Mouse (Mus musculus) adrenal gland, postnatal 10 days (tissue): ENCODE measurements around the gene Vcan. TPM values are rescaled to one million over a fixed set of nuclear protein-coding genes. Genes with fewer than 3 reads are reported as not detected.
"Not testable (repeated sequence)": the region's sequence is repeated elsewhere in the genome, so short reads cannot be mapped to it uniquely, and the experiment has no call there.

Source experiments
- DNase-seq: peaks from one replicate; pipeline ENCODE4 v3.0.0; 2021; ENCODE audit warnings: mixed read lengths
- long read RNA-seq, 2 experiments: library from polyadenylated mRNA; stranded (forward); transcript quantifications; one replicate each; pipeline ENCODE4 v2.0.0; 2021
- total RNA-seq, 2 experiments: library from RNA; stranded (reverse); gene quantifications; 2 replicates each; pipeline ENCODE4 v1.2.3; 2021

The Vcan gene
- 10 to 100 TPM; 14.4 to 16.1 TPM for total RNA-seq
- long read RNA-seq, experiment 1 = 0 reads
- long read RNA-seq, experiment 2, partial matches to known transcripts = 1 of 1 reads
- long read RNA-seq, experiment 2, other reads (novel, unspliced or antisense) = 0 of 1 reads

DNA sequence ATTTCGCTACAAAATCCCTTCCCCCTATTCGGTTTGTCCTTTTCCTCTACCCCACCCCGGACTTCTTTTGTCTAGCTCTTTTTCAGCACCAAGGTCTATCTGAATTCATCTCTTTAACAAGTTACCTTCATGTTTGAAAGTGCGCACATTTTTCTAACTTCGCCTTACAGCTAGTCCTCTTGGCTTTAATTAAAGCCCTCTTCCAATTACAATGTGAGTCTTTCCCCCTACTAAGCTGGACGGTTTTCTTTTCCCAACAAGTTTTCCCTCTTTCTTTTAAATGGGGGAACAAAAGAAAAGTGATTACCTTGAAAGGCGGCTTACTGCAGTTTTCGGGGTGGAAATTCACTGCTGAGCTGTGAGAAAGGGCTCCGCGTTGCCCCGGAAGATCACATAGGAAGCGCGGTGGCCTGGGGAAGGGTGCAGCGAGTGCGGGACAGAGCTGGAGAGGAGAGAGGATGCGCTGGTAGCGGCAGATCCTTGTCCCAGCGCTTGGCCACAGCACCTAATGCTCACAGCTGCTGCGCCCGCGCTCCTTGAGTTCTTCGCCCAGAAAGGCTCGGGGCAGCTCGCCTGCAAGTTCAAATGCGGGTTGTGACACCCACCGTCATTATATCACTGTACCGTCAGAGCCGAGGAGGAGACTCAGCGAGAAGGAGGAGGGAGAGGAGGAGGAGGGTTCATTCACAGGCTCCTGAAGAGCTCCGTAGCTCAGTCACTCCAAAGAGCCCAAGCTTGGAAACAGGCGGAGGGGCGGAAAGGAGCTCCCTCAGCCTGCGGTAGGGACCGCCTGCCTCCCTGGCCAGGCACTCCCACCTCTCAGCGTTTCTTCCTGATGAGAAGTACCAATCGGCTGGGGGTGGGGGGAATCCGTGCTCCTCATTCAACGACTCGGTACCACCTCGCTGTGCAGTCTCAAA is at the start of gene Vcan:
Gene Vcan (minus strand): TSS at position 744 of the 920 bp plus-strand sequence.
- peak; percentile 33 for DNase-seq

DNA sequence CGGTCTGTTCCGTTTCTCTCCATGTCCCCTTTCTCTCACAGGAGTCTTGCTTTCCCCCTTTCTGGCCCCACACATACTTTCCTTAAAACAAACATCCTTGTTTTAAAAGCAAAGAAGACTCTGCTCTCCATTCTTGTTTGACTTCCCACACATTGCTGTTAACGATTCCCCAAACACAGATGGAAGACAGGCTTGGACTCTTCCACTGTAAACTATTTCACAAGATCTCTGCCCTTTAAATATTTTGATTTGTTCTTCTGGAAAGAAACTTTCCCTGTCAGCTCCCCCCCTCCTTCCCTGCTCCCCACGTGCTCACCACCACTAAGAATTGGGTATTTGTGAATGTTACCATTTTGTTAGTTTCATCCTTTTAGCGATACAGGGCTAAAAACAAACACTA is 49.2 kb upstream of the Vcan start:
- DNase-seq = no peak

DNA sequence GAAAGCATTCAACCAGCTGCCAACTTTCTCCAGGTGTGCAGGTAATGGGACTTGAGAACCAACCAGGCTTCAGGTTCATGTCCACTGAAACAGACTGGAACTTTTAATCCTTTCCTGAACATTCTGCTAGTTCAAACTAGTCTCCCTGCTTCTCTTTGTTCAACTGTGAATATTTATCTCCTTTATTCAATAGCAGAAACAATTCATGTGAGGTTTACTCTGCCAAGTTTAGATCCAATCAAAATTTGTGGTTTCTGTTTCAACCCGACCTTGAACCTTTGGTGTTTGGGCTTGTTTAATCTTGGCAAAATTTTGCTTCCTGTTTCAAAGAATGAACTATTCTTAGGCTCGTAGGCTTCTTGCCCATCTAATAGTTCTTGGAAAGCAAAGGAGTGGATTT is 40.6 kb upstream of the Vcan start:
- DNase-seq = no peak

DNA sequence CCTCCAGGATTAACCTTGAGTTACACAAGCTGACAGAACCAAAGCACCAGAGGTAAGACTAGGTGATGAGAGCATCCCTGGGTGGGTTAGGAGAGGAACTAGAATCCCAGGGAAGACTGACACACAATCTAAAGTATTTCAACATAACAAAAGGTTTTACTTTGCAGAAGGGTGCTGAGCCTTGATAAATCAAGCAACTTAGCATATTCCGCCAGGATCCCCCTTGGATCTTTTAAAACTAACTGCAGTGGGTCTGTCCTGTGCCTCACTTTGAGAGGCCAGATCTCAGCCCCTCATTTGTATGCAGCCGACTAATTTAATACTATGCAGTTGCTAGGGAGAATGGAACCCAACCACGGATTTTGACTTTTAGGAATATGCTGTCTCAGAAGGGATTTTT is 38.0 kb upstream of the Vcan start:
- DNase-seq = no peak

DNA sequence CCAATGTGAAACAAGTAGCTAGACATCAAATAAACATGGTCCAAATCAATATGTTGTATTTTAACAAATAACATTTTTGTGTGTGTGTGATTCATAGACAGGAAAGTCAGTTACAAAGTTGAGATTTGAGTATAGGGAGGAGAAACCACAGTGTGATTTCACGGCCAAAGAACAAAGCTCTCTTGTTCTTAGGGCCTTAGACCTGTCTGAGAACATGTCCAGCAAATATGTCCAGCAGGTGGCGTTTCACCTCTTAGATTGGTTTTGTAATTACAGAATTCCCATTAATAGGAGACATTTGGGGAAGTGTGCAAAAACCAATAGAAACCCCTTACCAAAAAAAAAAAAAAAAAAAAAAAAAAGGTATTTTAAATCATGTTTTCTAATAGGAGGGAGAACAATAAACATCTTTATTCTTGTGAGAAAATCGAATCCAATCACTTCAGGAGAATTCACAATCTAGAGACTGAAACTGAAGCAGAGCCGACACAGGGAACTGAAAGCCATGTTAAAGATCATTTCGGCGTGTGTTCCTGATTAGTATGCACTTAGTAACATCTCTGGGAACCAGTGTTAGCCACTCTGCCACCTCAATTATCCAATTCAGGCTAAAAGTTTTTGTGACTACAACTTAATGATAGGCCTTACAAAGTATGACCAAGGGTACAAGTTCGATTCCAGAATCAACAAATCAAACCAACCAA is 37.1 kb upstream of the Vcan start:
- peak; percentile 80 for DNase-seq

DNA sequence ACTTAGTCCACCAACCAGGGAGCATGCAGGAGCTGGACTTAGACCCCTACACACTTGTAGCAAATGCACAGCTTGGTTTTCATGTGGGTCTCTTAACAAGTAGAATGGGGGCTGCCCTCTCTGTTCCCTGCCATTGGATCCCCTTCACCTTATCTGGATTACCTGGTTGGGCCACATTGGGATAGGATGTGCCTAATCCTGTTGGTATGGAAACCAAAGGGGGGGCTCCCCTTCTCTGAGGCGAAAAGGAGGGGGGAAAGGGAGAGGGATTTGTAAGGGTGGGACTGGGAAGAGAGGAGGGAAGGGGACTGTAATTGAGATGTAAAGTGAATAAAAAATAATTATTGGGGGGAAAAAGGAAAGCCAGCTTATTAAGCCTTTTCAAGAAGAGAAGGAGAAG is 35.5 kb upstream of the Vcan start:
- DNase-seq = no peak

DNA sequence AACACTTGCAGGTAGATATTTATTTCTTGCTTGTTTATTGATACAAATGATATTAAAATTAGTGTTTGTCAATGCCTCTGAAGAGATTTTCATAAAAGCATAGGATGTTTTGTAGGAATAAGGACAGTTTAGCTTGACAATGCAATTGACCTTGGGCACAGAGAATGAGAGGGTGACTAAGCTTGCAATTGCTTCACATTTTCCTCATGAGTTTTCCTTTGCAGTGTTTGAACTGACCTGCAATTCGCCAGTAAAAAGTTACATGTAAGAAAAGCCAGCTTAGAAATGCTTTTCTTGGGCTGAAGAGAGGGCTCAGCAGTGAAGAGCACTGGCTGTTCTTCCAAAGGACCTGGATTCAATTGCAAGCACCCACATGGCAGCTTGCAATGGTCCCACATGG is 34.8 kb upstream of the Vcan start:
- no peak for DNase-seq

DNA sequence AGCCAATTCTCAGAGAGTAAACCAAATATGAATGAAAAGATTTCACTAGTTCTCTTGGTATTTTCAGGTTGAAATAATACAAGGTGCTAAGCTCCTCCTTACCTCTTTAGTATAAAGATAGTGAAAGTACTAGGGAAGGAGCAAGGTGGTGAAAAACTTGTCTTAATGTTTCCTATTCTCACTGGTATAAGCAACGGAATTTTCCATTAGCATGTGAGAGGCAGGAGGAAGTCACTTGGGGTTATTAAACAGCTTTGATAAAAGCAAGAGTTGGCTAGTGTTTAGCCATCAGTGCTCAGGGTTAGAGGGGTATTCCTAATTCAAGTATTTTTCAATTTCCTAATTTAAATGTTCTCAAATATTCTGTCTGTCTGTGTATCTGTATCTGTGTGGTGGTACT is 24.2 kb upstream of the Vcan start:
- no peak for DNase-seq

DNA sequence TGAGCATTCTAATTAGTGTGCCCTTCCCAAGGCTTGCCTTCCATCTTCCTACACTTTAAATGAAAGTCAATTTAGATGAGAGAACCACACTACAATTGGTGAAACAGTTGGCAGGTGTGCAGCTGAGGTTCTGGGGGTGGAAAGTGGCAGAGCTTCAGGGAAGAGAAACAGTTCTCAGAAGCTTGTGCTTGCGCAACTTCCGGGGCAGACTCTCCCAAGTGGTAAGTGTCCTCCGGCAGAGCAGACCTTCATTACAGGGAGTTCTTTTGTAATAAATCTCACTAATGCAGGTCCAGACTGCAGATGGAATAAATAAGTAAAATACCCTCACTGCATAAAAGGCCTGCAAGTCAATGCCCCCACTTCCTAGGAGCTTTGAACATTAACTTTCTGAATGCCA is 23.7 kb upstream of the Vcan start:
- DNase-seq = peak; percentile 11

DNA sequence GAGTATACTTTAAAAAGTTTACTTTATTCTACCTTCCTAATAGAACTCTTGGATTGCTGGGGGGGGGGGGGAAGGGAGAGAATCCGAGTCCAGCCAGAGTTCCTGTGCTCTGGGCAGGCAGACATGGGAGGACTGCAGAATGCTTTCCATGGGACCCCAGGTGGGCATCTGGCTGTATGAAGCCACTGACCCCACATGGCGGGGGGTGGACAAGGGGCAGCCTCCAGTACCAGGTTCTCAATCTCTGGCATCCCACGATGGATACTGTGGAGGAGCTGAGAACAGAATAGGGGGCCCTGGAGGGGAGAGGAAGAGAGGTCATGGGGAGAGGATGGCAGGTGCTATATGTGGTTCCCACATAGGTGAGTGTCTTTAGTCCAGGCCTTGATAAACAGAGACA is 20.0 kb upstream of the Vcan start:
- no peak for DNase-seq

DNA sequence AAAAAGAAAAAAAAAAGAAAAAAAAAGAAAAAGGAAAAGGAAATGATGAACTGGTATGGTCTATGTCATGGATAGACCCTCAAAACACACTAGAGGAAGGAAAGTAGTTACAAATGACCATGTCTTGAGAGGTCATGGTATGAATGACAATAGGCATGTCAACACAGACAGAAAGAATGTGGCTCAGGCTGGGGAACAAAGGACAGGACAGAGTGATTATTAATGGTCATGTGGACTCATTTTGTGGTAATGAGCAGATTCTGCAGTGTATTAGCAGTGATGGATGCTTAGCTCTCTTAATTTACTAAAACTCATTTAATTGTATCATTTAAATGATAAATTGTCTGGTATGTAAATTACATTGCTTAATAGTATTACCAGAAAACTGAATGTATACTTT is 14.0 kb upstream of the Vcan start:
- DNase-seq = no peak

DNA sequence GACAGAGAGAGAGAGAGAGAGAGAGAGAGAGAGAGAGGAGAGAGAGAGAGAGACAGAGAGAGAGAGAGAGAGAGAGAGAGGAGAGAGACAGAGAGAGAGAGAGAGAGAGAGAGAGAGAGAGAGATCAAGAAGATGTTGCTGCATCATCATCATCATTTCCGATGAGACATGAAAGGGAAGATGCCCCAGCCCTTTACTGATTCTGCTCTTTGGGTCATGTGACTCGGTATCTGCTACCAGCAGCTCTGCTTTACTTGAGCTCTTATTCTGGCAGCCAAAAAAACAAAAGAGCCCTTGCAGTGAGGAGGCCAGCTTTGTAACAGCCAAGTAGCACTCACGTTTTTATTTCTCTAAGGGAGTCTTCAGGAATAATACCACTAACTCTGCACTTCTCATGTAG is 8.3 kb upstream of the Vcan start:
- not testable (repeated sequence) for DNase-seq

DNA sequence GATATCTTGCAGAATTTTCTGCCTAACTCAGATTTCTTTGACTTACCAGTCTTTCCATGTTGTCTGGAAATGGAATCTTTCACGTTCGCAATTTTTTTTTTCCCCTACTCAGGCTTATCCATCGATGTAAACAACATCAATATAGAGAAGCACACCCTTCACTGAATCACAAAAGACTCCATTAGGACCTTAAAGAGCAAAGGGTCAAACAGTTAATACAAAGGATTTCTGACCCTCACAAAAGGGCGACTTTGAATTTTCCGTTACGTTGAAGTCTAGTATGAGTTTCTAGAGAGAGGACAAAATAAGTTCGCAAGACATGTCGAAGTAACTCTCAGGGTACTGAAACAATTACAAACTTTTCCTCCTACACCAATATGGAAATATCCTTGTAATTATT is 892 bp upstream of the Vcan start:
- no peak for DNase-seq

DNA sequence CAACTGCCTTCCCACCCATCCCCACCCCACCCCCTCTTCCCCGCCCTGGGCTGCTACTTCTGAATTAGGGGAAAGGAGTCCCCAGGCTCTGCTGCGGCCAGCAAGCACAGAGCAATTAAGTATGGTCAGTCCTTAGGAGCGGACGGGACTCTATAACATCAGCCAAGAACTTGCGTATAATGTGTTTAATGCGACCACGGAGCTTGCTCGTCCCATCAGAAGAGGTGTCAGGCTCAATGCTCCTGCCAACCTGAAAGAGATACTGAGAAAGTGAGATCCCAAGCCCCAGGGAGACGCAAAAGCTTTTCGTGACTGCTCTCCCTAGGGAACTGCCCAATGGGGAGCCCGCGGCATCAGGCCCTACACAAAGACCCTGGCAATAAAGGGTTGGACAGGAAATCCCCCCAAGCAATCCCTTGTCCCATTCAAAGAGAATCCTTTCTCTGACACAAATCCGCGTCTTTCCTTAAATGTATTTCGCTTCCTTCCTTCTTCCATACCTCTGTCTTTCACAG is 434 bp upstream of the Vcan start:
- no peak for DNase-seq

DNA sequence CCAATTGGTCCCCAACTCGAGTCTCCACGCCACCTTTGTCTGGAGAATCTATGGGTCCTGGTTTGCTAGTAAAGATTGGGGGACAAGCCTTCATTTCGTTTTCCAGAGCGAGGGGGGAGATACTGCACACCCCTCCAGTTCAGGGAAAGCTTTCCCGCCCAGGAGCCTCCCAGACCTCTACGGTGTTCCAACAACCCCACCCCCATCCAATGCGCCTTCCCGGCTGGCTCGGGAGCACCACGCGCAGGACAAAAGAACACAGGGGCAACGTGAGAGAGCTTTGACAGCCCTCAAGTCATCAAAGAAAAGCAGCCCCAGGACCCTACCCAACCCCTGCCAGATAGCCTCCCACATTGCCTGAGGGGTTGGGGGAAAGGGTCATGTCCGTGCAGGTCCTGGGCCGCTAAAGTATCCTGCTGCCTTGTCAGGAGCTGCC is 1.2 kb downstream of the Vcan start:
- peak; percentile 39 for DNase-seq

DNA sequence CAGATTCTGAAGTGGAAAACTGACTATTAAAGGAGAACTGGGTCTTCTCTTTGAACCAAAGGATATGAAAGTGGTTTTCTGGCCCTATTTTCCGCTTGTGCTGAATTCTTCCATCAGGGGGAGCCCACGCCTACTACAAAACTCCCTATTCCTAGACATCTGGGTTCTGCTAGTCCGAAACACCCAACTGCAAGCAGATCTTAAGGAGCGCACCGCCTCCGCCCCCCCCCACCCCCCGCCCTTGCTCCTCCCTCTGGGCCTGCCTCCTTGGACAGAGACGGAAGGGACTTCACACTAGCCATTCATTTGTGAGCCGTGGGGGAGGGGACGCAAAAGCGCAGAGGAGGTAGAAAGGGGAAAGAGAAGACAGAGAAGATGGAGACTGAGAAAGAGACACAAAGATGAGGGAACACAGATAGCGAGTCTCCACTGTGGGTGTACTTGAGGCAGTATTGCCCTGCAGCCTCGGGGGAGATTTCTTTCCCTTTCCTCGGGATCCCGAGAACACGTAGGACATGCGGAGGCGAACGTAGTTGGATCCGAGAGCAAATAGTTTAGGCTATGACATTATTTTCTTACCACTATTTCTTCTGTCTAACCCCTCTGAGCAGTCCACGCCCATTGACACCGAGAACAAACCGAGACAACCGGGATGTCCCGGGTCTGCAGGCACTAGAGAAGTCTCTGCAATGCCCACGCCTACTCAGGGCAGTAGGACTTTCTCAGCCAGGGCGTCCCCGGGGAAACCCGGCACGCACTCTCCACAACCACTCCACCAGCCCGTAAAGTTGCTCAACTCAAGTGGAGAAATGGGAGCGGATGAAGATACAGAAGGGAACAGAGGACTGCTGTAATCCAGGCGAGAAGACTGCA is 1.8 kb downstream of the Vcan start:
- peak; percentile 77 for DNase-seq

DNA sequence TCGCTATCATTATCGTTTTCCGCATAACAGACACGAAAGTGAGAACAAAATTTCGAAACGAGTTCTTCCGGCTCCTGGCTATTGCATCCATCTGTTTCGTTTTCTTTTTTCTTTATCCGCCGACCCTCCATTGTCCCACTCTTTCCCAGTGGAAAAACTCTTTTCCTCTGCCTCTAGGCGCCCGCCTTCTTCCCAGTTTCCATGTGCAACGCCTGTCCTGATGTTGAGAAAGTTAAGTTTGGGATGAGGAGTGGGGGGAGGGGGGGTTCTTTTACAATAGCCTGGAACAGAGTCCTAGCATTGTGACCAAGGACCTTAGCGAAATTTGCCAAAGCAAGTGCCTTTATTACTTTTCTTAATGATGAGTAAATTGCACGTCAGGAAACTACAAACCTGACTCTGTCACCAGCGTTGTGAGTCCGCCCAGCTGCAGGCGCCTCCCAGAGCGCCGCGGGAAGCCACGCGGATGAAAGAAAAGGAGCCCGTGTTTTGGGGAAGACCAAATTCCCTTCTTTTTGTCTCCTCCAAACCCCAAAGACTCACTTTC is 2.5 kb downstream of the Vcan start:
- no peak for DNase-seq

DNA sequence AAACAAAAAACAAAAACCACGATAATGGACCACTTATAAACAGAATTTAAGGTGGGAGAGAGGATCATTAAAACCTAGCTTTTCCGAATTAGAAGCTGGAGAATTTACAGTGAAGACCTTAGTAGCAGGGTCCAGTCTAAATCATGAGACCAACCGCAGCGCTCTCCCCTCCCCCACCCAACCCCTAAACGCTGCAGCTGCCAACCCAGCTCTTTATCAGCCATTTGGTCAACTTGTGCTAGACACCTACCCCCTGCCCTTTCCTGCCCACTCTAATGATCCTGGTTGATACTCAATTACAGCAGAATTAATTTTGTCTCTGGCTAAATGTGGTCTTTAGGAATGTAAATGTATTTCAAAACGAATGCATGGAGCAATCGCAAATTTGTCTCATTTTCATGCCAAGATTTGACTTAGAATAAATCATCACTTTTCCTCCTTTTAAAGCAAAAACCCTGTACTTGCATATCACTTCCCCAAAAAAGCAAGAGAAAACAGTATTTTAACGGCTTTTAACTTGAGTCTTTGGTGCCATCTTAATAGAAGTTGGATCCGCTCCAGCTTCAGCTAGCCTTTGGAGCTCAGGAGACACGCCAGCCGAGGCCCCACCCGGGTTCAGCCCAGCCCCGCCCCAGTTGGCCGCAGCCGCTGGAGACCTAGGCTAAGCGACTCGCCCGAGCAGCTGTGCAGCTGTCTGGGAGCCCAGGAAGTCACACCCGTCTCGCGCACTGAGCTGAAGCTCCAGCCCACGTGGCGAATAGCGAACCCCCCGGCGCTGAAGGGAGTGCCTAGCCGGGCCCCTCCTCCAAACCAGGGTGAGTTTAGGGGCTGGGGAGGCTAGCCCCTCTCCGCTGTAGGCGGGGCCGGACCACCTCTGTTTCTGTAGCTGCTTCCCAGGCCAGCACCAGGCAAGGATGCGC is 3.3 kb downstream of the Vcan start:
- DNase-seq = peak; percentile 88

DNA sequence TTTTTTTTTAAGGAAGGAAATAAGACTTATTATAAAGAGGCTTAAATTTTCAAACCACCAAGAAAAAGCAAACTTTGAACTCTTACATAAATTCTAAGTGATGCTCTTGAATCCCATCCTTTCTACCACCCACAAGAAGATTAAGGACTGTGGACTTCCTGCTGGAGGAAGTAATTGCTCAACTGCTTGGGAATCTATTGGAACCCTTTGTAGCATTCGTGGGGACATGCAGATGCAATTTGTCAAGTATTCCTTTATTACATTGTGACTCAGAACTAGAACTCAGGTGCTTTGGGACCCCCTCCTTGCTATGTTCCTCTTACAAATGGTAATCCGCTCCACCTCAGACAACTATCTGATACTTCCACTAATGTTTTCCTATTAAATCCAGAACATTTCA is 4.0 kb downstream of the Vcan start:
- DNase-seq = no peak

DNA sequence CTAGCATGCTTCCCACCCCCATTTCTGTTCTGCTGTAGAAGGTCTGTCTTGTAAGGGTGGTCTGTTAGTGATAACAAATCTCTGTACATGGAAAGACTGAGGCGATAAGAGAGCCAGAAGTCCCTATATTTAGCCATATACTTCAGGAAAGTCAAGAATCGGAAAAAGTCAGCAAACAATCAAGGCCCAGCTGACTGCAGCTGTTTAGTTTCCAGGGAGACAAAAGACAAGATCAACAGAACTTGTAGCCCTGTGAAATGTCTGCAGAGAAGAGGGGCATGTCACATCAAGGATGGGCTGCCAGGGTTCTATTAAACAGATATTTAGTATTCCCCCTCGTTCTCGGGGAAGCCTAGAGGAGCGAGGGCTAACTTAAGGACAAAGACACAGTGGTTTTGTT is 7.2 kb downstream of the Vcan start:
- no peak for DNase-seq

DNA sequence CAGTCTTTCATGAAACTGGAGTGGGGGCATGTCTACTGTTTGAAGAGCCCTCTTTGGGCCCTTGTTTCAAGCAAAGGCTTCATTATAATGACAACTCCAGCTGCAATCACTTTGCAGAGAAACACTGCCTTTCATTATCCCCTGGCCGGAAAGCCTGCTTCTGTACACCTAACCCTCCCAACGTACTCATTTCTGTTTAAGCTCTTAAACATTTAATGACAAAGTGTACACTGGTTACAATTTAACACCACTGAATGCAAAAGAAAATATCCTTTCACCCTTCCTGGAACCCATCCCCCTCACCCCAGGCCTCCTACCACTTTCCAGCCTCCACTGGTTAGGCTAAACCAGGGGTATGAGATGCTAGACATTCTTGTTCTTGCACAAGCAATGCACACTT is 15.8 kb downstream of the Vcan start:
- DNase-seq = no peak
